Mouse (Mus musculus): ENCODE measurements around the gene Rprd1b. TPM values are rescaled to one million over a fixed set of nuclear protein-coding genes. Genes with fewer than 3 reads are reported as not detected.

The Rprd1b gene
- polyA plus RNA-seq, 1 experiment from 2014 or later: 27.5 TPM

DNA sequence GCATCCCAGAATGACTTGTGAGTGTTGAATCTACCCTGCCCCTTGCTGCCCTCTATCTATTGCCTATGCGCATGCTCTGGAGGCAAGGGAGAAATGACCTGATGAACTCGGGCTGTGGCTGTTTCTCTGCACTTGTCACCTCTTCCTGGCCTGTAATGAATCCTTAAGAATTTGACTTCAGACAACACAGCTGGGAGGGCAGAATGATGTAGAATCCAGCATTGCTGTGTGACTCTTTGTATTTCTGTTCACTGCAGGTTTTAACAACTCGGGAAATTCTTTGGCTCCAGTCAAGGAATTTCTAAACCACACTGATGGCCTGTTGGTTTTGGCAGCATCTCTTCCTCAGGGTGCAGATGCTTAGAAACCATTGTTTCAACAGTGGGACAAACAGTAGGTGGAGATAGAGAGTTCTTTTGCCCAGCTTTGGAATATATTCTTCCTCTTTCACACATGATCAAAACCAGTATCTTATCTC, 36.3 kb downstream of the Rprd1b start:
- peaks cover 78% of the 10 kb centered on the region for H3K36me3 ChIP-seq (replicated peaks)
- ATAC-seq (ENCODE audit: insufficient read depth): no peak
- no peaks in the 10 kb centered on the region for H3K27me3 ChIP-seq
- no peaks in the 10 kb centered on the region for H3K4me1 ChIP-seq (replicated peaks)
- no peak overlapping the region for H3K4me2 ChIP-seq
- no peak overlapping the region for H3K4me3 ChIP-seq (replicated peaks)
- H3K9ac ChIP-seq: no peak overlapping the region
- 70% methylated on average over 3 of the region's 3 CpGs for WGBS (ENCODE audit: insufficient replicate concordance)
- H3K9me3 ChIP-seq (replicated peaks): no peaks in the 10 kb centered on the region
- H3K27ac ChIP-seq (replicated peaks): no peak overlapping the region

DNA sequence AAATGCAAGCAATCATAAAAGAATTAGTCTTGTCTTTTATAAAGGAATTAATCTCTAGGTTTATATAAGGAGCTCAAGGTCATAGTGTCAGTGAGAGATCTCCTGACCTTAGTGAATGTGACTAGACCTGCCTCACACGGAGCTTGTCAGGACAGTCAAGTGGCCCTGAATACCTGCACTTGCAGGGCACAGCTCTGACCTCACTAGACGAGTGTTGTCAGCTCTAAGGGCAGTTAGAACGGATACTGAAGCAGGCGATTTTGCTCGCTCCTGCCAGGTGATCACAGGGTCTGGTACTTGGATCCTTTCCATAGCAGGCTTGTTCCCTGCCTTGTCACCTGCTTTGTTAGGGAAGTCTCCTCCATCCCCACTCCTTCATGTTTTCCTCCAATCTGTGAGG, 36.8 kb downstream of the Rprd1b start:
- Histone ChIP-seq H3K9ac (no peak overlapping the region), H3K9me3 (replicated peaks) (no peaks in the 10 kb centered on the region), H3K4me2 (no peak overlapping the region), H3K27ac (replicated peaks) (no peak overlapping the region), H3K27me3 (no peaks in the 10 kb centered on the region), H3K36me3 (replicated peaks) (peaks cover 75% of the 10 kb centered on the region), H3K4me1 (replicated peaks) (no peaks in the 10 kb centered on the region), H3K4me3 (replicated peaks) (no peak overlapping the region)
- 68% methylated on average over 5 of the region's 5 CpGs for WGBS (ENCODE audit: insufficient replicate concordance)
- ATAC-seq (ENCODE audit: insufficient read depth): no peak

DNA sequence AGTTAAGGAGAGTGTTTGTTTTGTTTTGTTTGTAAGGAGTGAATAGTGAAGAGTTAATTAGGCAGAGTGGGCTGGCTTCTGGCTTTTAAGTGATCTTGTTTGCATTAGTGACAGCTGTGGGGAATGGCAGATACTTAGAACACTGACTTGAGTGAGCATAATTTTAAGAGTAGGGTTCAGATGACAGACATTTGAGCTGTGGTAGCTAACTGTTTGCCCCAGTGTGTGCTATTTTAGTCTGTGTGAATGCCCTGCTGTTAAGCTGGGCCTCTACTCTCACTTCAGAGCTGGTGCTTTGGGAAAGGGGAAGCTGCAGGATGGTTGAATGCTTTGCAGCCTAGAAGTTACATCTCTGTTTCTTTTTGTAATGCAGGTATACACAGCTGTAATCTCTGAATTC, 38.2 kb downstream of the Rprd1b start:
- no peak overlapping the region for H3K4me3 ChIP-seq (replicated peaks)
- no peaks in the 10 kb centered on the region for H3K27me3 ChIP-seq

DNA sequence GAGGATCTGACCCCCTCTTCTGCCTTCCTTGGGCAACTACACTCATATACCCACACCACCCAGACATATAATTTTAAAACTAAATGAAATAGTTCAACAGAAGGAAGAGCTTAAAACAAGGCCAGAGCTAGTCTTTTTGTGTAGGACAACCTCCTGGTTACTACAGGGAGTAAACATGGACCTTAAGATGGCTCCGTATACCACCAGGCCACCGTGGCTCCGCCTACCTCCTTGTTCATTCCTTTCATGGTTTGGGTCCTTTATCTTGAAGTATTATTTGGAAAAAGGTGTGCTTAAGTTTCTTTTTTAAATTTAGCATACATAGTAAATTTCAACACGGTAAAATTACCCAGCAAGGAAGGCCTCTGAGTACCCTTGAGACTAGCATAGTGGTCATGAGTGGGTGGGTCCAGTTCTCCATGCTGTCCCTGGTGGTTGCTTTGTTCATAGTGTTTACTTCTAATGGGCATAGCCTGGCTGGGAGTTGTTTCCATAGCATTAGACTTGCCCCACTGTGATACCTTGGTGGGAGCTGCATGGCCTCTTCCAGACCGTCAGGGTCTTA, 39.0 kb downstream of the Rprd1b start:
- ATAC-seq (ENCODE audit: insufficient read depth): no peak
- no peak overlapping the region for H3K4me2 ChIP-seq
- peaks cover 75% of the 10 kb centered on the region for H3K36me3 ChIP-seq (replicated peaks)
- H3K4me3 ChIP-seq (replicated peaks): no peak overlapping the region
- H3K27ac ChIP-seq (replicated peaks): no peak overlapping the region
- peaks cover 8% of the 10 kb centered on the region; the same call in 1 of the 2 replicates for H3K4me1 ChIP-seq (replicated peaks)
- no peak overlapping the region for H3K9ac ChIP-seq
- no peaks in the 10 kb centered on the region for H3K27me3 ChIP-seq
- H3K9me3 ChIP-seq (replicated peaks): no peaks in the 10 kb centered on the region
- WGBS (ENCODE audit: insufficient replicate concordance): 84% methylated on average over 5 of the region's 5 CpGs

More for the DNA sequence above, 38.2 kb downstream of the Rprd1b start:
- peaks cover 8% of the 10 kb centered on the region; the same call in 1 of the 2 replicates for H3K4me1 ChIP-seq (replicated peaks)
- H3K4me2 ChIP-seq: no peak overlapping the region
- H3K36me3 ChIP-seq (replicated peaks): peaks cover 75% of the 10 kb centered on the region
- ATAC-seq (ENCODE audit: insufficient read depth): no peak
- H3K9ac ChIP-seq: no peak overlapping the region
- H3K27ac ChIP-seq (replicated peaks): no peak overlapping the region
- no peaks in the 10 kb centered on the region for H3K9me3 ChIP-seq (replicated peaks)

DNA sequence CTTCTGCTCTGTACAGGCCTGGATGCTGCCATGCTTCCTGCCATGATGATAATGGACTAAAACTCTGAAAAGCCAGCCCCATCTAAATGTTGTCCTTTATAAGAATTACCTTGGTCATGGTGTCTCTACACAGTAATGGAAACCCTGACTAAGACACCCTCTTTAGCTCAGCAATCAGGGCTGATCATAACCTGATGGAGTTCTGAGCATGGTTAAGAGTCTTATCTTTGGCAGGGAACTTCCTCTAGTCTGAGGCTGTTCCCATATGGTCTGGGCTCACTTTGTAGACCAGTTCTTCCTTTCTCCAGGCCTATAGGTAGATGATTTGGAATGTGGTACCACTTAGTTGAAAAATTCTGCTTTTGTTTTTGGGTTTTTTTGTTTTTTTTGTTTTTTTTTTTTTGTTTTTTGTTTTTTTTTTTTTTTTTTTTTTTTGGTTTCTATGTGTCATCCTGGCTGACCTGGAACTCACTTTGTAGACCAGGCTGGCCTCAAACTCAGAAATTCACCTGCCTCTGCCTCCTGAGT, 40.2 kb downstream of the Rprd1b start:
- Histone ChIP-seq H3K27me3 (no peaks in the 10 kb centered on the region), H3K9ac (no peak overlapping the region), H3K36me3 (replicated peaks) (peaks cover 81% of the 10 kb centered on the region), H3K27ac (replicated peaks) (no peak overlapping the region), H3K4me1 (replicated peaks) (peaks cover 8% of the 10 kb centered on the region; the same call in 1 of the 2 replicates), H3K9me3 (replicated peaks) (no peaks in the 10 kb centered on the region), H3K4me3 (replicated peaks) (no peak overlapping the region), H3K4me2 (no peak overlapping the region)
- ATAC-seq (ENCODE audit: insufficient read depth): no peak

DNA sequence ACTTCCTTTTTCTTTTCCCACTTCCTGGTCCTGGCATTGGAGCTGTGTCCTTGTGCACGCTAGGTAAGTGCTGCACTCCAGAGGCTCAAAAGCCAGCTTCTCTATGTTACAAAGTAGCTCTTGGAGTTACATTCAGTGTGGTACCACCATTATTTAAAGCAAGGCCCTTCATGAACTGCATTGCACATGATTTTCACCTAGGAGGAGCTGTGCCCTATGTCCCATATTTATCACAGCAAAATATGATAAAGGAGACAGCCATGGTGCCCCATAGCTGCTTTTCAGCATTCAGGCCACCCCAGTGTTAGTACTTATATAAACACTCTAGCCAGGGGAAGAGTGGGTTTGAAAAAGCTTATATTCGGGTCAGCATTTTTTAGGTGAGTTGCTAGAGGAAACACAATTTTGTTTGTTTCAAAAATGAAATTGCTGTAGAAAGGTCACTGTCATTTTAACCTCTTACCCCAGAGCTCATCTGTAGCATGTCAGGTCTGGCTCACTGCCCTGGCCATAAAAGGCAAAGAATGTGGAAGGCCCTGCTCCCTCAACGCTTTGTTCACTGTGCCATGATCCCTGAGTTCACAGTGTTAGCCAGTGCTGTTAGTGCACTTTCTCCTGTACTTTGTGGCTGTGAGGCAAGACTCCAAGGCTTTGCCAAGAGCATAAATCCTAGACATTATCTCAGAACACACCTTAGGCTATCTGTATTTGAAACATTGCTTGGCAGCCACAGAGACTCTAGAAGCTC, 42.8 kb downstream of the Rprd1b start:
- H3K4me3 ChIP-seq (replicated peaks): no peak overlapping the region
- H3K9ac ChIP-seq: no peak overlapping the region
- H3K4me1 ChIP-seq (replicated peaks): peaks cover 8% of the 10 kb centered on the region; the same call in 1 of the 2 replicates
- 72% methylated on average over 3 of the region's 3 CpGs for WGBS (ENCODE audit: insufficient replicate concordance)
- no peak overlapping the region for H3K4me2 ChIP-seq
- no peaks in the 10 kb centered on the region for H3K9me3 ChIP-seq (replicated peaks)
- peaks cover 84% of the 10 kb centered on the region for H3K36me3 ChIP-seq (replicated peaks)
- H3K27ac ChIP-seq (replicated peaks): 0 out of 2 replicates have a peak overlapping the region, but pooled peaks have one; percentile 19
- H3K27me3 ChIP-seq: no peaks in the 10 kb centered on the region
- ATAC-seq (ENCODE audit: insufficient read depth): no peak

DNA sequence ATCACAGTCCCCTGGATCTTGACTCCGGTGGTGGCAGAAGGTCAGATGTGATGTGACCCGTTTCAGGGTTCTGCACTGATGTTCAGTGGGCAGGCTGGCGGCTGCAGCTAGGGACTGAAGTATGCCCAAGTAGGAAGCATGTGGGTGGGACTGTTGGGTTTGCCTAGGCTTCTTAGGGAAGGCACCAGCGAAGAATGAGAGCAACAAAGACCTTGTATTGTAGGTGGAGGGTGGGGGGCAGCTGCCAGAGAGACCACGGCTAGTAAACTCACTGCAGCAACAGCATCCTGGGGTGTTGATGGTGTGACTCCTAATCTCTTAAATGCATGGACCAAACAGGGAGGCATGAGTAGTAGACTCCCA, 43.3 kb downstream of the Rprd1b start:
- Histone ChIP-seq H3K36me3 (replicated peaks) (peaks cover 85% of the 10 kb centered on the region), H3K27ac (replicated peaks) (no peak overlapping the region), H3K9ac (no peak overlapping the region), H3K9me3 (replicated peaks) (no peaks in the 10 kb centered on the region), H3K4me1 (replicated peaks) (peaks cover 8% of the 10 kb centered on the region; the same call in 1 of the 2 replicates), H3K4me2 (no peak overlapping the region), H3K27me3 (no peaks in the 10 kb centered on the region), H3K4me3 (replicated peaks) (no peak overlapping the region)
- no peak for ATAC-seq (ENCODE audit: insufficient read depth)
- 89% methylated on average over 5 of the region's 5 CpGs for WGBS (ENCODE audit: insufficient replicate concordance)

DNA sequence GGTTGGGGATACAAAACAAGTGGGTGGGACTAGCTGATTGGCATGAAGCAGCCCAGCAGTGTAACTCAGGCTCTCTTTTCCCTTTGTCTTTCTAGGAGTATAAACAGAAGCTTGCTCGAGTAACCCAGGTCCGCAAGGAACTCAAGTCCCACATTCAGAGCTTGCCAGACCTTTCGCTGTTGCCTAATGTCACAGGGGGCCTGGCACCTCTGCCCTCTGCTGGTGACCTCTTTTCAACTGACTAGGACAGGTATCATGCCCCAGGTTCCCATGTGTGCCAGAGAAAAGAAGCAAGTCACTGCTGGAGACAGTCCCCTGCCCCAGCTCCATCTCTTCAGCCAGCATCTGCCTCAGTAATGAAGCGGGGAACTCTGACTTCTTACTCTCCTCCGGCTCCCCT, 46.5 kb downstream of the Rprd1b start:
- no peak for ATAC-seq (ENCODE audit: insufficient read depth)
- H3K4me2 ChIP-seq: no peak overlapping the region
- H3K4me1 ChIP-seq (replicated peaks): peaks cover 12% of the 10 kb centered on the region
- peaks cover 82% of the 10 kb centered on the region for H3K36me3 ChIP-seq (replicated peaks)
- WGBS (ENCODE audit: insufficient replicate concordance): 89% methylated on average over 5 of the region's 5 CpGs
- no peak overlapping the region for H3K4me3 ChIP-seq (replicated peaks)
- no peak overlapping the region for H3K27ac ChIP-seq (replicated peaks)
- no peaks in the 10 kb centered on the region for H3K27me3 ChIP-seq
- no peak overlapping the region for H3K9ac ChIP-seq
- H3K9me3 ChIP-seq (replicated peaks): no peaks in the 10 kb centered on the region

DNA sequence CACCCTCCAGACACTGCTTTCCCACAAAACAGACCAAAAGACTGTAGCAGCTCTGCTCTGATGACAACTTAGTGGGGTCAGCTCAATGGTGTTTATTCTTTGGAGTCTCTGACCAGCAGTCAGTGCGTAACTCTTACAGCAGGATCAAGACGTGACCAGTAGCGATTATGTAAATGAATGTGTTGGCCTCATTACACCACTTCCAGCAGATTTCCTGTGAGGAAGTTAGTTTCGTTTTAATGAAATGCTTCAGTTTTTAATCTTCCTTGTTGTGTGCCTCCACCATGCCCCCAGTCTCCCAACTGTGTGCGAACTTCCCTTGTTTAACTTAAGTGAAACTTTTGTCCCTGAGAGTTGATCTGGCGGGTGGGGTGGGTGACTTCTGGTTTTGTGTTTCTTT, 48.4 kb downstream of the Rprd1b start:
- Histone ChIP-seq H3K9ac (no peak overlapping the region), H3K9me3 (replicated peaks) (no peaks in the 10 kb centered on the region), H3K27ac (replicated peaks) (peak overlapping the region; percentile 19; the same call in 1 of the 2 replicates), H3K4me1 (replicated peaks) (peaks cover 18% of the 10 kb centered on the region), H3K4me3 (replicated peaks) (no peak overlapping the region), H3K27me3 (no peaks in the 10 kb centered on the region), H3K4me2 (no peak overlapping the region), H3K36me3 (replicated peaks) (peaks cover 63% of the 10 kb centered on the region)
- no peak for ATAC-seq (ENCODE audit: insufficient read depth)
- 76% methylated on average over 6 of the region's 6 CpGs for WGBS (ENCODE audit: insufficient replicate concordance)

DNA sequence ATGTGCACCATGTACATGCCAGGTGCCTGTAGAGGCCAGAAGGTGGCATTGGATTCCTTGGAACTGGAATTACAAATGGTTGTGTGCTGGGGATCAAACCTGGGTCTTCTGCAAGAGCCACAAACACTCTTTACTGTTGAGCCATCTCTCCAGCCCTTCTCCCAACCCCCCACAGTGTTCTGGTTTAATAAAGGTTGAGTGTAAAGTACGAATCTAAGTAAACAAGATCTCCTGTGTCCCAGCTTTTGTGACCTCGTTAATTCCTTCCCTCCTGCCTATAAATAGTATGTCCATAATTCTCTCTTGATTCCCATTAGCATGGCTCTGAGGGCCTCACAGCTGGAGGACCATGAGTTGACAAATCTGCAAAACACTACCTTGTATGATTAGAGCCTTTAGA, 49.7 kb downstream of the Rprd1b start:
- peaks cover 18% of the 10 kb centered on the region for H3K4me1 ChIP-seq (replicated peaks)
- H3K27ac ChIP-seq (replicated peaks): no peak overlapping the region
- H3K9me3 ChIP-seq (replicated peaks): no peaks in the 10 kb centered on the region
- H3K4me2 ChIP-seq: no peak overlapping the region
- 65% methylated on average over 2 of the region's 2 CpGs for whole genome bisulfite sequencing (ENCODE audit: insufficient replicate concordance)
- H3K36me3 ChIP-seq (replicated peaks): peaks cover 51% of the 10 kb centered on the region
- H3K27me3 ChIP-seq: no peaks in the 10 kb centered on the region
- ATAC-seq (ENCODE audit: insufficient read depth): no peak
- no peak overlapping the region for H3K4me3 ChIP-seq (replicated peaks)
- H3K9ac ChIP-seq: no peak overlapping the region

DNA sequence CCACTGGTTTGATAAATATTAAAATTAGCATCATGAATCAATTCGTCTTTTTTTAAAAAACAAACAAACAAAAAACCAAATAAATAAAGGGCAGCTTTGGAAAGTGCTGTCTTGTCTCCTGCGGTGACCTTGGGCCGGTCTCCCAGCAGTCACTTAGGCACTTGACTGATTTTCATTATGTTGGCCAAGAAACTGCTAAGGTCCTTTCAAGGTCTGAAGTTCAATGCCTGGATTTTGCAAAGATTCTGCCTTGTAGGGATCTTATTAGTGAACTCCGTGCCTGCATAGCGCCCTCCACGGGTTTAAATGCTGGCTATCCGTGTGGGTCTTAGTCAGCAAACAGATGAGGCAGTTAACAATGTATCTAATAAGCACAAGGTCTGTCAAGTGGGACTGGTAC, 50.7 kb downstream of the Rprd1b start:
- Histone ChIP-seq H3K9ac (no peak overlapping the region), H3K27me3 (no peaks in the 10 kb centered on the region), H3K36me3 (replicated peaks) (peaks cover 42% of the 10 kb centered on the region), H3K4me1 (replicated peaks) (peaks cover 18% of the 10 kb centered on the region), H3K4me2 (no peak overlapping the region), H3K27ac (replicated peaks) (no peak overlapping the region), H3K9me3 (replicated peaks) (no peaks in the 10 kb centered on the region), H3K4me3 (replicated peaks) (no peak overlapping the region)
- WGBS (ENCODE audit: insufficient replicate concordance): 82% methylated on average over 7 of the region's 7 CpGs
- no peak for ATAC-seq (ENCODE audit: insufficient read depth)

Data from liver, embryonic 15.5 days (tissue).